Mouse (Mus musculus) layer of hippocampus, adult 2 months (tissue): ENCODE results near the gene Copz2. TPM values are rescaled to one million over a fixed set of nuclear protein-coding genes. Genes with fewer than 3 reads are reported as not detected.
A peak's percentile ranks its signal among the peaks of the same experiment; 100 is the strongest.

Experiments
- DNase-seq, 2 experiments: peaks; one replicate each; pipeline ENCODE4 v3.0.0; 2022; ENCODE audit warnings: low spot score in 2 of 2
- H3K27ac ChIP-seq: fragments of 200-600 bp; 2 replicates; pipeline ENCODE4 v1.8.1; 2022
- H3K4me3 ChIP-seq: fragments of 200-600 bp; 2 replicates; pipeline ENCODE4 v1.8.1; 2022; ENCODE audit warnings: mild to moderate bottlenecking
- CTCF ChIP-seq: fragments of 200-600 bp; conservative IDR thresholded peaks from 2 replicates; pipeline ENCODE4 v1.8.1; 2022; ENCODE audit warnings: antibody characterized with exemption, mild to moderate bottlenecking, moderate library complexity
- total RNA-seq, 2 experiments: library from RNA; stranded (reverse); gene quantifications; 2 replicates each; pipeline ENCODE4 v1.2.3; 2021

Gene Copz2
- total RNA-seq, 2 experiments from 2014 or later: 5.9 to 7.0 TPM

- no peak for TF ChIP-seq CTCF
- H3K27ac ChIP-seq: no peak overlapping the region
Measured at GRCm38 (mm10) chr11:96878715-96879114, 29.0 kb downstream of the Copz2 start.

DNA sequence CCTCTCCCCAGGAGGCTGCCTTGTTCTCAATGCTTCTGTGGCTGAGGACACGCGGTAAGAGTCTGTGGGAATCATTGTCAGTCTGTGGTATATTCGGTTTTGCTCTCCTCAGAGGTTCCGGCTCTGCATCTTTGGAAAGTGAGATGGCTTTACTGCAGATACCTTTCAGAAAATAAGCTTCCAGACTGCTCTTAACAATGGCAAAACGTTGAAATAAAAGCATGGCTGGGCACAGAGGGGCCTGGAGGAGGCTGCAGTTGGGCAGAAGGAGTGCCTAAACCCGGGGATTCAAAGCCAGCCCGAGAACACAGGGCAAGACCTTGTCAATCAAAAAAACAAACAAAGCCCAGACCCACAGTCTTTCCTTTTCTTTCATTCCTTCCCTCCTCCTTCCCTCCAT is 29.7 kb downstream of the Copz2 start:
- TF ChIP-seq CTCF: no peak
- DNase-seq: no peak

More at GRCm38 (mm10) chr11:96878715-96879114, 29.0 kb downstream of the Copz2 start:
- no peak for DNase-seq
- H3K4me3 ChIP-seq: no peak overlapping the region

DNA sequence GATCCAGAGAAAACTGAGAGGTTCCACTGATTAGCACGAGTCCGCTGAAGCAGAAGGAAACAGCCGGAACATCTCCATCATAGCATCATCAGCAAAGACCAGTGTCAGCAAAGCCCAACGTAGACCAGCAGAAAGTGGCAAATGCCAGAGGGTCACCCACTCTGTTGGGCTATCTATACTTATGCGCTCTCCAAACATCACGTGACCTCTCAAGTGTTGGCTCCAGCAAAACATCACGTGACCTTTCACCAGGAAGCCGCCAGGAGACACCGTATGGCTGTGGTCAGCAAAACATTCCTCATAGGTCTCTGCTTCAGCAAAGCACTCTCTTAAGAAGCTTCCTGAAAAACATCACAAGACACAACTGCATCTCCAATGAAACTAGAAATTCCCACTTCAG is 30.6 kb downstream of the Copz2 start:
- DNase-seq: no peak
- no peak overlapping the region for H3K4me3 ChIP-seq
- no peak for TF ChIP-seq CTCF
- H3K27ac ChIP-seq: no peak overlapping the region

More for the DNA sequence above, 29.7 kb downstream of the Copz2 start:
- H3K4me3 ChIP-seq: no peak overlapping the region
- H3K27ac ChIP-seq: no peak overlapping the region

- TF ChIP-seq CTCF: no peak
- no peak for DNase-seq
- no peak overlapping the region for H3K4me3 ChIP-seq
- H3K27ac ChIP-seq: peak overlapping the region; percentile 72
Measured at GRCm38 (mm10) chr11:96885901-96886340, 36.3 kb downstream of the Copz2 start.

- TF ChIP-seq CTCF: no peak
- Histone ChIP-seq H3K4me3 (no peak overlapping the region), H3K27ac (no peak overlapping the region)
- DNase-seq: no peak
Measured at GRCm38 (mm10) chr11:96886942-96887546, 37.4 kb downstream of the Copz2 start.

GRCm38 (mm10) chr11:96891784-96892527 is 42.3 kb downstream of the Copz2 start:
- Histone ChIP-seq H3K4me3 (no peak overlapping the region), H3K27ac (no peak overlapping the region)
- TF ChIP-seq CTCF: no peak
- no peak for DNase-seq

DNA sequence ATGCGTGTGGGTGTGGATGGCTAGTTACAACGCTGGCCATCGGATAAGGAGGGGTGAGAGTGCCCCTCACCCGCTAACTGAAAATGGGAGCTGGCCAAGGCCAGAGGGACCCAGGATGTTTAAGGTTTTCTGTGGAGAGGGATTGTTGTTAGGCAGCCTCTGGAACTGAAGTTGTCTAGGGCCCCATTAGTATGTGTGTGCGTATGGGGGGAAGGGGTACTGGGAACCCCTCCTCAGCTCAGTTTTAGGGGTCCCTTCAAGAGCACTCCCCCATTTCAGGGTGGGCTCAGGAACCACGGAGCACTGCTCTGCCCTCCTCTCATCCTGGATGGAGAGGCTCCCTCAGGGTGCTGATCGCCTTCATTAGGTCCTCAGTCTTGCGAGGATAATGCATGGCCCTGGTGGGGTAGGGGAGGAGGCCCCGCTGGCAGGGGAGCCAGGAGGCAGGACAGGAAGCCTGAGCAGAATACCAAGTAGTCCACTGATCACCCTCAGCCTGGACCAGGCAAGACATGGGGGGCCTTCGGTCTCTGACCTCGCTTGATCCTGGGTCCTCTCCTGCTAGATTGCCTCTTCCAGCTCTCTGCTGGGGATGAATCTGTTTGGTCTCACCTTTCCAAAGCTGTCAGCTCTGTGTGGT is 43.7 kb downstream of the Copz2 start:
- Histone ChIP-seq H3K27ac (no peak overlapping the region), H3K4me3 (no peak overlapping the region)
- no peak for TF ChIP-seq CTCF
- DNase-seq: no peak

DNA sequence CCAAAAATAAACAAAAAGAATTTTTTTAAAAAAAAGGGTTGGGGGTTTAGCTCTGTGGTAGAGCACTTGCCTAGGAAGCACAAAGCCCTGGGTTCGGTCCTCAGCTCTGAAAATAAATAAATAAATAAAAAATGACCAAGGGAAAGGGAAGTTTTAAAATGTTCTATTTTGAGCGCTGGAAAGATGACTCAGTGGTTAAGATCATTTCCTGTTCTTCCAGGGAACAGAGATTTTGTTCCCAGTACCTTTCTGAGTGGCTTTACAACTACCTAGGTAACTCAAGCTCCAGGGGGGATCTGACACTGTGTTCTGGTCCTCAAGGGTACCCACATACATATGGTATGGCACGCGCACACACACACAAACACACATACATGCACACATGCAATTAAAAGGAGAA is 46.2 kb downstream of the Copz2 start:
- no peak overlapping the region for H3K27ac ChIP-seq
- DNase-seq: no peak
- TF ChIP-seq CTCF: no peak

GRCm38 (mm10) chr11:96899449-96900306 is 50.0 kb downstream of the Copz2 start:
- H3K27ac ChIP-seq: no peak overlapping the region
- no peak overlapping the region for H3K4me3 ChIP-seq
- DNase-seq: no peak
- TF ChIP-seq CTCF: no peak

More for the DNA sequence above, 46.2 kb downstream of the Copz2 start:
- H3K4me3 ChIP-seq: no peak overlapping the region

- DNase-seq: no peak
- no peak overlapping the region for H3K4me3 ChIP-seq
- H3K27ac ChIP-seq: no peak overlapping the region
- no peak for TF ChIP-seq CTCF
Measured at GRCm38 (mm10) chr11:96901332-96901731, 51.7 kb downstream of the Copz2 start.

DNA sequence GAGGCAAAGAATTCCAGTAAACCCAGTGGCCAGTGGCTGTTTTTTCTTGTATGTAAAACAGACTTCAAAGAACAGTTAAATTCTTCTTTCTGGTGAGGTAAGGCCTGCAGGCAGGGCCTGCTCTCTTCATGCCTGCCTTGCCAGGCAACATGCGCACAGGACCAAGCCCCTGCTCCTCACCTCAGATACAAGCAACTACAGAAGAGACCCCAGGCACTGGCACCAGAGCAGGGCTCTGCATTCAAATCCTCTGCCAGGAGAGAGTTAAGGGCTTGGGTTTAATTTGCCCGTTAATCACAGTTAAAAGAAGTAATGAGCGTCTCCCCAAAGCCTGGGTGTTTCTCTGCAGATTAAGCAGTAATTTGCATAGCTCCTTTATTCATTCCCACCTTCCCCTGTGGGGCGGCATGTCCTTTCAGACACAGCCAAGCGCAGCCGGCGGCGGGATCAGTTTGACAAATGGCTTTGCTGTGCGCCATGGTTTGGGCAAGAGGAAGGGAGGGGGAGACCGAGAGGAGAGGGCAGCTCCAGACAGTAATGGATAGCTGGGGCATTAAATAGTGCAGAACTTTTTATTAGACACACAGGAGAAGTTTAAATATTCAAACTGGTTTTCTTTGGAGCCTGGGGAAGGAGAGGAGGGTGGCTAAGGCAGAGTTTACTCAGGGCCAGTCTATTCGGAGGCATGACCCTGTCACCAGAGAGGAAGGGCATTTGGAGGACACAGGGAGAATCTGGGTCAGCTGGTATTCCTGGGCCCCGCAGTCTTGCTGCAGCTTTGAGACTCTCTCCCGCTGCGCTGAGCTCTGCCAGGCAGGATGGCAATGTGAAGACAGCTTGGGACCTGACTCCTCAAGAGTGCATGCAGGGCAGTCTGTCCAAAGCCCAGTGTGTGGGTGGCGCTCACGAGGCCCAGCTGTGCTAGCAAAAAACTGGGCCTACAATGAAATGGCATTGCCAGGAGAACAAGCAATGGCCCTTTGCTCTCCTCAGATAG is 53.3 kb downstream of the Copz2 start:
- Histone ChIP-seq H3K27ac (peak overlapping the region; percentile 79), H3K4me3 (no peak overlapping the region)
- TF ChIP-seq CTCF: no peak
- peak in 1 of 2 experiments; percentile 34 for DNase-seq
